Mouse (Mus musculus): ENCODE measurements around the gene Tas2r129. TPM values are rescaled to one million over a fixed set of nuclear protein-coding genes. Genes with fewer than 3 reads are reported as not detected.
"Not testable (repeated sequence)": the region's sequence is repeated elsewhere in the genome, so short reads cannot be mapped to it uniquely, and the experiment has no call there.

Gene Tas2r129
- polyA plus RNA-seq (2015; fragmentation: Nextera tagmentation; extraction: Ambion mirVana), result not detected in 2 replicates

DNA sequence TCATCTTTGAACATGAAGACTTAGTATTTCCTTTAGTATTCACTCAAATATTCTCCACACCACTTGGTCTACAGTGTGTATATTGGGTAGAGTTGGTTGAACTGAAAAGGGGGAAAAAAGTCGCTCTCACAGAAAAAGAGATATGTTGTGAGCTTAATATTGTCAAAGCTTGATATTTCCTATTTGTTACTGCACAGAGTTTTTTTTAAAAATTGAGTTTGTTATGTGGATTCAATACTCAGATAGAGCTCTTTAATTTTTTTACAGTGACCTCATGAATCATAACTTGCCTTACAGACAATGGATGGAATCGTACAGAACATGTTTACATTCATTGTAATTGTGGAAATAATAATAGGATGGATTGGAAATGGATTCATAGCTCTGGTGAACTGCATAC is at the start of gene Tas2r129:
Tas2r129 (plus strand) TSS at position 301 of the 400 bp plus-strand sequence.
- Histone ChIP-seq H3K27ac (replicated peaks) (no peak within 1 kb of the TSS), H3K9me3 (no peaks in the 10 kb centered on the region), H3K4me1 (replicated peaks) (no peaks in the 10 kb centered on the region), H3K36me3 (no peaks in the 10 kb centered on the region), H3K4me3 (no peak within 1 kb of the TSS), H3K4me2 (no peak within 1 kb of the TSS), H3K9ac (no peak within 1 kb of the TSS), H3K27me3 (no peaks in the 10 kb centered on the region)
- 85% methylated on average over 2 of the region's 2 CpGs for WGBS
- ATAC-seq (ENCODE audit: low read depth), result no peak

DNA sequence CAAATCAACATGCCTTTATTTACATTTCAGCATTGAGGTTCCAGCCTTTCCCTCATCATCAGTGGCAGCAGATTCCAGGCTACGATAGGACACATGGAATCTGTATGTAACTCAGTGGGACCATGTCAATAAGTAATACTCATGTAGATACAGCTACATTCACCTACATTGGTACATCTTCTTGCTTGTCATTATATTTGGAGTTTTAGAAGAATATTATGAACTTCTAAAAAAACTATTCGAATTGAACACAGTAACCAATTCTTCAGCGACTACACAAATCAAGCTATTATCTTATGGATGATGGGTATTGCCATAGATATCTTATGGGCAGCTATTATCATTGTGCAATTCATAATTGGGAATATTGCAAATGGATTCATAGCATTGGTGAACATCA is 41.6 kb upstream of the Tas2r129 start, which contains the start of gene Tas2r125:
Tas2r125 (plus strand) TSS at position 301 of the 400 bp plus-strand sequence.
- no peaks in the 10 kb centered on the region for H3K9me3 ChIP-seq
- WGBS, result 86% methylated on average over 3 of the region's 3 CpGs

DNA sequence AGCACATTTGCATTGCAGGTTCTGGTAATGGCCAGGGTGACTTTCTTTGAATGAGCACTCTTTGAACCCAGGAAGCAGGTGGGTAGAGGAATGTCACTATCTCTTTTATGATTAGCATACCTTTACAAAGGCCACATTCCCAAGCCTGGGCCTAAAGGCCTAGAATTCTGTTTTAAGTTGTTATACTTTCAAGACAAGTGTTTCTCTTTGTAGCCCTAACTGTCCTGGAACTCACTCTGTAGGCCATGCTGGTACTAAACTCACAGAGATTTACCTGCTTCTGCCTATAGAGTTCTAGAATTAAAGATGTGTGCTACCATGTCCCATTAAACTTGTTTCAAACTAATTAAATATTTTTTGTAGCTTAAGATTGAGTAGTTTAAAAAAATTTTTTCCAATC is 9.5 kb upstream of the Tas2r129 start:
- ATAC-seq (ENCODE audit: low read depth); H3K4me3 ChIP-seq: not testable (repeated sequence)

More for the DNA sequence above, 41.6 kb upstream of the Tas2r129 start, which contains the start of gene Tas2r125:
- no peaks in the 10 kb centered on the region for H3K27me3 ChIP-seq
- no peak within 1 kb of the TSS for H3K4me2 ChIP-seq
- H3K4me3 ChIP-seq, result no peak within 1 kb of the TSS
- H3K27ac ChIP-seq (replicated peaks), result no peak within 1 kb of the TSS
- H3K4me1 ChIP-seq (replicated peaks), result no peaks in the 10 kb centered on the region
- no peak within 1 kb of the TSS for H3K9ac ChIP-seq
- no peak for ATAC-seq (ENCODE audit: low read depth)
- H3K36me3 ChIP-seq, result no peaks in the 10 kb centered on the region

DNA sequence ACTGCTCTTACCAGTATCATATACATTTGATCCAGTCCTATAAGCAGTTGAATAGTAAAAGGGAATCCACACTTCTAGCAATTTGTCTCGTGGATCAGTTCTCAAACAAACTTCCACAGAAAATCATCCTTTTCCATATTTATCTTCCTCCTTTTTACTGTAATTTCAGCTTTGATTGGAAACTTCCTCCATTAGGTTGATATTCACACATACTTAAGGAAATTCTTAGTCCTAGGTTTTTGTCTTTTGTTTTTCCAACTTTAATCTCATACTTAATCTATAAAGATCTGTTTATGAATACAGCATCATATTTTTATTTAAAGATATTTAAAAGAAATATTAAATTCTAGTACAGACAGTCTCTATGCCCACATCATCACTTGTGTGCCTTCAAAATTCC is 6.9 kb downstream of the Tas2r129 start, which contains the start of gene Tas2r131:
Tas2r131 (minus strand) TSS at position 101 of the 400 bp plus-strand sequence.
- Histone ChIP-seq H3K27me3 (no peaks in the 10 kb centered on the region), H3K36me3 (no peaks in the 10 kb centered on the region), H3K4me3 (no peak within 1 kb of the TSS), H3K9me3 (no peaks in the 10 kb centered on the region), H3K9ac (no peak within 1 kb of the TSS), H3K4me2 (no peak within 1 kb of the TSS), H3K4me1 (replicated peaks) (no peaks in the 10 kb centered on the region), H3K27ac (replicated peaks) (no peak within 1 kb of the TSS)
- ATAC-seq (ENCODE audit: low read depth), result no peak
- 75% methylated on average over 1 of the region's 1 CpGs for WGBS

More for the DNA sequence above, 9.5 kb upstream of the Tas2r129 start:
- not testable (repeated sequence) for H3K36me3 ChIP-seq; H3K9ac ChIP-seq; H3K4me1 ChIP-seq (replicated peaks); H3K27ac ChIP-seq (replicated peaks); H3K9me3 ChIP-seq; H3K4me2 ChIP-seq; H3K27me3 ChIP-seq

DNA sequence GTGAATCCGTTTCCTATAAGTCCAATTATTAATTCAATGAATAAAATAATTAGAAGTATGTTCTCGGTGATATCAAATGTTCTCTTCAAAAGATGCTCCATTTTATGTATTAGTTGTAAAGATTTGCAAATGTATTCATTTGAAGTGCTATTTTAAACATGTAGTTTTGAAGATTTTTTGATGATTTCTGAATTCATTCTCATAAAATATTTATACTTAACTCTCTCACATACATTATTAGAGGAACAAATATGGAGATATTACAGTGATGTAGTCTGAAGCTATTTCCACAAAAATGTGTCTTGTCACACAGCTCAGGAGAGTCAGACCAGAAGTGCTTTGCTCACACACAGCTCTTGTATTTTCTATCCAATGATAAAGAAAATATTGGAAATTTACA is 30.0 kb downstream of the Tas2r129 start, which contains the start of gene Tas2r109:
Tas2r109 (minus strand) TSS at position 101 of the 400 bp plus-strand sequence.
- ATAC-seq (ENCODE audit: low read depth), result no peak
- WGBS, result 76% methylated on average over 2 of the region's 2 CpGs
- no peak within 1 kb of the TSS for H3K4me3 ChIP-seq
- no peak within 1 kb of the TSS for H3K9ac ChIP-seq
- H3K27me3 ChIP-seq, result no peaks in the 10 kb centered on the region
- H3K27ac ChIP-seq (replicated peaks), result no peak within 1 kb of the TSS
- H3K36me3 ChIP-seq, result no peaks in the 10 kb centered on the region
- no peak within 1 kb of the TSS for H3K4me2 ChIP-seq
- H3K4me1 ChIP-seq (replicated peaks), result no peaks in the 10 kb centered on the region
- H3K9me3 ChIP-seq, result no peaks in the 10 kb centered on the region

Other genes starting within 250 kb of the Tas2r129 start
- gene Tas2r122, start 239.2 kb upstream of the Tas2r129 start, polyA plus RNA-seq (2015; fragmentation: Nextera tagmentation; extraction: Ambion mirVana), result not detected in 2 replicates
- not detected in 2 replicates for gene Tas2r115, start 213.1 kb upstream of the Tas2r129 start, polyA plus RNA-seq (2015; fragmentation: Nextera tagmentation; extraction: Ambion mirVana)
- gene Tas2r124, start 196.4 kb upstream of the Tas2r129 start, polyA plus RNA-seq (2015; fragmentation: Nextera tagmentation; extraction: Ambion mirVana), result not detected in 2 replicates
- not detected in 2 replicates for gene Tas2r102, start 189.0 kb upstream of the Tas2r129 start, polyA plus RNA-seq (2015; fragmentation: Nextera tagmentation; extraction: Ambion mirVana)
- not detected in 2 replicates for gene Tas2r136, start 172.9 kb upstream of the Tas2r129 start, polyA plus RNA-seq (2015; fragmentation: Nextera tagmentation; extraction: Ambion mirVana)
- gene Tas2r117, start 148.3 kb upstream of the Tas2r129 start, polyA plus RNA-seq (2015; fragmentation: Nextera tagmentation; extraction: Ambion mirVana), result not detected in 2 replicates
- gene Tas2r123, start 104.0 kb upstream of the Tas2r129 start, polyA plus RNA-seq (2015; fragmentation: Nextera tagmentation; extraction: Ambion mirVana), result not detected in 2 replicates
- gene Tas2r116, start 95.7 kb upstream of the Tas2r129 start, polyA plus RNA-seq (2015; fragmentation: Nextera tagmentation; extraction: Ambion mirVana), result not detected in 2 replicates
- not detected in 2 replicates for gene Tas2r110, start 83.1 kb upstream of the Tas2r129 start, polyA plus RNA-seq (2015; fragmentation: Nextera tagmentation; extraction: Ambion mirVana)
- gene Tas2r113, start 58.1 kb upstream of the Tas2r129 start, polyA plus RNA-seq (2015; fragmentation: Nextera tagmentation; extraction: Ambion mirVana), result not detected in 2 replicates
- 0.49 TPM in 1 of 2 replicates, not detected in the other for gene Tas2r125, start 41.5 kb upstream of the Tas2r129 start, polyA plus RNA-seq (2015; fragmentation: Nextera tagmentation; extraction: Ambion mirVana)
- not detected in 2 replicates for gene Tas2r131, start 6.8 kb downstream of the Tas2r129 start, polyA plus RNA-seq (2015; fragmentation: Nextera tagmentation; extraction: Ambion mirVana)
- gene Tas2r109, start 29.9 kb downstream of the Tas2r129 start, polyA plus RNA-seq (2015; fragmentation: Nextera tagmentation; extraction: Ambion mirVana), result not detected in 2 replicates
- not detected in 2 replicates for gene Tas2r103, start 86.0 kb downstream of the Tas2r129 start, polyA plus RNA-seq (2015; fragmentation: Nextera tagmentation; extraction: Ambion mirVana)
- gene Tas2r140, start 104.7 kb downstream of the Tas2r129 start, polyA plus RNA-seq (2015; fragmentation: Nextera tagmentation; extraction: Ambion mirVana), result not detected in 2 replicates
- 120 and 134 TPM in 2 replicates for gene Smim10l1, start 153.8 kb downstream of the Tas2r129 start, polyA plus RNA-seq (2015; fragmentation: Nextera tagmentation; extraction: Ambion mirVana)

Measured in neural tube, embryonic 13.5 days (tissue).